Mouse (Mus musculus) erythroblast, embryonic 14.5 days (primary cell): ENCODE data around the gene Pilrb1.
"Not testable (repeated sequence)": the region's sequence is repeated elsewhere in the genome, so short reads cannot be mapped to it uniquely, and the experiment has no call there.

ENCODE experiments used
- GATA1 ChIP-seq: IDR thresholded peaks from 2 replicates; pipeline ENCODE4 v1.6.1; 2012; ENCODE audit warnings: low read length, inconsistent platforms, mixed read lengths
- TAL1 ChIP-seq: IDR thresholded peaks from 3 replicates; pipeline ENCODE4 v1.6.1; 2012; ENCODE audit warnings: low read length, inconsistent platforms, mixed read lengths

GRCm38 (mm10) chr5:137850313-137850712 lies 7.6 kb downstream of the Pilrb1 start:
- not testable (repeated sequence) for TF ChIP-seq GATA1, TAL1
